Mouse (Mus musculus) olfactory bulb, adult 2 months (tissue): ENCODE results near the gene Pitpnm3.

Experiments
- CTCF ChIP-seq: fragments of 200-500 bp; IDR thresholded peaks from 2 replicates; pipeline ENCODE4 v1.5.1; 2012; ENCODE audit warnings: low read depth, mild to moderate bottlenecking, low read length, moderate library complexity; ENCODE audit not compliant: insufficient read depth
- POLR2A ChIP-seq: fragments of 200-500 bp; IDR thresholded peaks from 2 replicates; pipeline ENCODE4 v1.6.1; 2012; ENCODE audit warnings: mild to moderate bottlenecking, low read depth, low read length, moderate library complexity; ENCODE audit not compliant: insufficient read depth

DNA sequence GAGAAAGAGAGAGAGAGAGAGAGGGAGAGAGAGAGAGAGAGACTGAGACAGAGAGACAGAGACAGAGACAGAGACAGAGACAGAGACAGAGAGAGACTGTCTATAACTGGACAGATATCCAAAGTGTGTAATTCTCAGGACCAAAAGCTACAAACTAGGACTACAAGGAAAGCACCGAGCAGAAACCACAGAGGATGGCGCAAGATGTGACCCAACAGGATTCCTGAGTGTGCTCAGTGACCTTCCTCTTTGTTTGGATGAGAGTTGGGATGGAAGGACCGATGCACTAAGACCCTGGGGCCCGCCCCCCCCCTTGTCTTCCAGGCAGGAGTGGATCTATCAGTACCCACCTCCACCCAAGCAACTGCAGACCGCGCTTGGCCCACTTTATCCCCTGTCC is 130.0 kb downstream of the Pitpnm3 start:
- TF ChIP-seq CTCF (no peak), POLR2A (no peak)
